Comparison of ENCODE assay signal across 9 mouse cellular contexts in genomic region chr7:52037600-52038582, GRCm38 (mm10). TPM values are rescaled to one million over a fixed set of nuclear protein-coding genes. Genes with fewer than 3 reads are reported as not detected.
DNase-seq lines count a peak whose midpoint lies in the region; ATAC-seq and TF ChIP-seq lines count a peak whose summit lies in the region.
"Had no signal": no experiment of that assay in that cellular context is flagged by ENCODE, and none has a peak within 500 bp of the region (broad histone marks: within the 10 kb centered on the region; RNA-seq: fewer than 3 reads in every experiment).

No protein-coding gene starts in this region.

- peak; percentile 9 for DNase-seq in liver
- peak; percentile 4 for DNase-seq in WW6 (ENCODE audit: low read depth, low spot score)
- peak; percentile 40 for DNase-seq in embryo, embryonic 11.5 days (ENCODE audit: low read depth, low spot score)
- DNase-seq in hindbrain, postnatal 0 days (ENCODE audit: low spot score), result peak; percentile 90
- DNase-seq in liver, embryonic 14.5 days (ENCODE audit: low read depth in 3 of 3, low spot score in 3 of 3), result peak in 1 of 3 experiments; percentile 3
- peak; percentile 65 for DNase-seq in retina, postnatal 1 day

- H3K9me3 ChIP-seq in liver, embryonic 12.5 days (replicated peaks), result no peaks in the 10 kb centered on the region
- no peaks in the 10 kb centered on the region for H3K9me3 ChIP-seq in hindbrain, postnatal 0 days (ENCODE audit: low read length)
- no peaks in the 10 kb centered on the region for H3K9me3 ChIP-seq in liver, embryonic 14.5 days (ENCODE audit: control insufficient read depth, low read length)
- H3K9me3 ChIP-seq: megakaryocyte, embryonic 14.5 days had no signal

- no peak for ATAC-seq in liver, embryonic 12.5 days
- peak; percentile 67 for ATAC-seq in hindbrain, postnatal 0 days
- ATAC-seq in liver, embryonic 14.5 days (ENCODE audit: insufficient read depth), result no peak
- ATAC-seq in inflammation-experienced regulatory T-cells, adult 6 months, result no peak

- no peak overlapping the region for H3K4me2 ChIP-seq in liver, embryonic 12.5 days
- H3K4me2 ChIP-seq in hindbrain, postnatal 0 days (ENCODE audit: low read depth, low read length), result no peak overlapping the region
- H3K4me2 ChIP-seq in liver, embryonic 14.5 days (ENCODE audit: low read depth), result no peak overlapping the region

- no peaks in the 10 kb centered on the region for H3K36me3 ChIP-seq in liver, embryonic 12.5 days
- H3K36me3 ChIP-seq in hindbrain, postnatal 0 days (ENCODE audit: insufficient read depth, low read length), result no peaks in the 10 kb centered on the region
- H3K36me3 ChIP-seq in liver, embryonic 14.5 days (replicated peaks; ENCODE audit: control insufficient read depth, insufficient read depth, low read depth), result no peaks in the 10 kb centered on the region

- H3K9ac ChIP-seq in liver, embryonic 12.5 days, result no peak overlapping the region
- H3K9ac ChIP-seq in hindbrain, postnatal 0 days (replicated peaks; ENCODE audit: low read length), result no peak overlapping the region
- H3K9ac ChIP-seq in liver, embryonic 14.5 days (replicated peaks), result no peak overlapping the region

- no peak for TF ChIP-seq EP300 in liver, embryonic 14.5 days (IDR thresholded peaks at IDR 0.05; ENCODE audit: low read depth)

- no peaks in the 10 kb centered on the region for H3K4me1 ChIP-seq in liver, embryonic 12.5 days
- no peaks in the 10 kb centered on the region for H3K4me1 ChIP-seq in hindbrain, postnatal 0 days (ENCODE audit: insufficient read depth, low read length)
- no peaks in the 10 kb centered on the region for H3K4me1 ChIP-seq in liver, embryonic 14.5 days (replicated peaks; ENCODE audit: control insufficient read depth in 2 of 2, insufficient read depth in 2 of 2, low read length in 1 of 2)
- H3K4me1 ChIP-seq: megakaryocyte, embryonic 14.5 days had no signal

- H3K27me3 ChIP-seq in liver, embryonic 12.5 days (replicated peaks), result no peaks in the 10 kb centered on the region
- no peaks in the 10 kb centered on the region for H3K27me3 ChIP-seq in hindbrain, postnatal 0 days (ENCODE audit: insufficient read depth, low read length)
- H3K27me3 ChIP-seq in liver, embryonic 14.5 days (ENCODE audit: control insufficient read depth, insufficient read depth, low read length), result no peaks in the 10 kb centered on the region
- H3K27me3 ChIP-seq: megakaryocyte, embryonic 14.5 days had no signal

- no peak overlapping the region for H3K27ac ChIP-seq in liver, embryonic 12.5 days
- no peak overlapping the region for H3K27ac ChIP-seq in hindbrain, postnatal 0 days
- H3K27ac ChIP-seq in liver, embryonic 14.5 days, result no peak overlapping the region

- 38% methylated on average over 8 of the region's 8 CpGs for WGBS in liver, embryonic 12.5 days (ENCODE audit: insufficient replicate concordance)
- WGBS in hindbrain, postnatal 0 days, result 46% methylated on average over 8 of the region's 8 CpGs
- 37% methylated on average over 8 of the region's 8 CpGs for WGBS in liver, embryonic 14.5 days (ENCODE audit: insufficient replicate concordance)

- no peak overlapping the region for H3K4me3 ChIP-seq in liver, embryonic 12.5 days
- H3K4me3 ChIP-seq in hindbrain, postnatal 0 days (ENCODE audit: low read length), result no peak overlapping the region
- no peak overlapping the region for H3K4me3 ChIP-seq in liver, embryonic 14.5 days (ENCODE audit: insufficient read depth in 1 of 2, low read depth in 2 of 2, low read length in 2 of 2)
- H3K4me3 ChIP-seq: megakaryocyte, embryonic 14.5 days had no signal

- peak; percentile 82 for TF ChIP-seq CTCF in hindbrain, postnatal 0 days (IDR thresholded peaks at IDR 0.05; ENCODE audit: low read depth)
- TF ChIP-seq CTCF in liver, embryonic 14.5 days (IDR thresholded peaks at IDR 0.05; ENCODE audit: low read depth), result peak; percentile 50; the same call in 1 of the 2 replicates

RNA-seq across cellular contexts. Expression of gene 1700015G11Rik, which starts 22.4 kb away (rescaled TPM):
- not detected in 2 replicates for polyA plus RNA-seq in liver, embryonic 12.5 days (2016; fragmentation: Nextera tagmentation; extraction: Ambion mirVana)
- not detected in 2 replicates for total RNA-seq in hindbrain, postnatal 0 days (2014; rRNA removed)
- not detected in 2 replicates for polyA plus RNA-seq in hindbrain, postnatal 0 days (2015; fragmentation: Nextera tagmentation; extraction: Ambion mirVana)
- not detected in 2 replicates for polyA plus RNA-seq in liver, embryonic 14.5 days (2012; rRNA removed)
- polyA plus RNA-seq in liver, embryonic 14.5 days (2014; fragmentation: Nextera tagmentation; extraction: Ambion mirVana), result not detected in 2 replicates
- polyA plus RNA-seq in inflammation-experienced regulatory T-cells, adult 6 months (2017; shearing (Covaris generic)), result not detected

RNA-seq across cellular contexts. Expression of gene Svip, which starts 32.1 kb away (rescaled TPM):
- polyA plus RNA-seq in liver, embryonic 12.5 days (2016; fragmentation: Nextera tagmentation; extraction: Ambion mirVana), result 26.1 and 26.2 TPM in 2 replicates
- 11.4 and 15.0 TPM in 2 replicates for total RNA-seq in hindbrain, postnatal 0 days (2014; rRNA removed)
- 18.3 and 20.3 TPM in 2 replicates for polyA plus RNA-seq in hindbrain, postnatal 0 days (2015; fragmentation: Nextera tagmentation; extraction: Ambion mirVana)
- 7.8 and 12.4 TPM in 2 replicates for polyA plus RNA-seq in liver, embryonic 14.5 days (2012; rRNA removed)
- polyA plus RNA-seq in liver, embryonic 14.5 days (2014; fragmentation: Nextera tagmentation; extraction: Ambion mirVana), result 23.6 and 27.6 TPM in 2 replicates
- polyA plus RNA-seq in inflammation-experienced regulatory T-cells, adult 6 months (2017; shearing (Covaris generic)), result under 1 TPM; 0.23 to 0.47 (median 0.36) TPM

Comparison
In these comparisons a context has a peak if more than half of its experiments do, and no peak if none do; other contexts are left out.
1. RNA of gene Svip, which starts 32.1 kb away (polyA plus RNA-seq): 26.1 to 26.2 TPM in liver, embryonic 12.5 days, 7.8 to 27.6 TPM in liver, embryonic 14.5 days and 18.3 to 20.3 TPM in hindbrain, postnatal 0 days; 0.23 to 0.47 TPM in inflammation-experienced regulatory T-cells, adult 6 months; every median in the first group is over 4 times any median in the second.